Mouse (Mus musculus) adrenal gland, postnatal 10 days (tissue): Measurements from ENCODE around the gene Usp38. TPM values are rescaled to one million over a fixed set of nuclear protein-coding genes. Genes with fewer than 3 reads are reported as not detected.
A peak's percentile ranks its signal among the peaks of the same experiment; 100 is the strongest.
"Not testable (repeated sequence)": the region's sequence is repeated elsewhere in the genome, so short reads cannot be mapped to it uniquely, and the experiment has no call there.

Experiments
- DNase-seq: peaks from one replicate; pipeline ENCODE4 v3.0.0; 2021; ENCODE audit warnings: mixed read lengths
- long read RNA-seq, 2 experiments: library from polyadenylated mRNA; stranded (forward); transcript quantifications; one replicate each; pipeline ENCODE4 v2.0.0; 2021
- total RNA-seq, 2 experiments: library from RNA; stranded (reverse); gene quantifications; 2 replicates each; pipeline ENCODE4 v1.2.3; 2021

The Usp38 gene
- 10 to 100 TPM; 24.7 to 25.7 TPM for total RNA-seq
- long read RNA-seq, experiment 1, full-length matches to known transcripts = 18 of 23 reads
- long read RNA-seq, experiment 1, partial matches to known transcripts = 5 of 23 reads
- long read RNA-seq, experiment 1, other reads (novel, unspliced or antisense) = 0 of 23 reads
- long read RNA-seq, experiment 2, full-length matches to known transcripts = 20 of 24 reads
- long read RNA-seq, experiment 2, partial matches to known transcripts = 3 of 24 reads
- long read RNA-seq, experiment 2, other reads (novel, unspliced or antisense) = 1 of 24 reads

GRCm38 (mm10) chr8:81014789-81015699 lies at the start of gene Usp38:
Usp38 (minus strand) TSS chr8:81014928.
- DNase-seq = peak; percentile 100

GRCm38 (mm10) chr8:81062566-81062965 lies 47.8 kb upstream of the Usp38 start:
- DNase-seq = no peak

- peak; percentile 27 for DNase-seq
Observed at GRCm38 (mm10) chr8:81061950-81062349, 47.2 kb upstream of the Usp38 start.

GRCm38 (mm10) chr8:81044201-81044600 lies 29.5 kb upstream of the Usp38 start:
- peak; percentile 9 for DNase-seq

GRCm38 (mm10) chr8:81027991-81028390 lies 13.3 kb upstream of the Usp38 start:
- DNase-seq = no peak

- DNase-seq = not testable (repeated sequence)
Observed at GRCm38 (mm10) chr8:81017548-81017947, 2.8 kb upstream of the Usp38 start.

GRCm38 (mm10) chr8:81013811-81014530 lies 757 bp downstream of the Usp38 start:
- DNase-seq = peak; percentile 44

GRCm38 (mm10) chr8:81012699-81013098 lies 2.0 kb downstream of the Usp38 start:
- no peak for DNase-seq

GRCm38 (mm10) chr8:81012031-81012560 lies 2.6 kb downstream of the Usp38 start:
- DNase-seq = no peak

GRCm38 (mm10) chr8:81010386-81010785 lies 4.3 kb downstream of the Usp38 start:
- DNase-seq = no peak

GRCm38 (mm10) chr8:81005114-81005513 lies 9.6 kb downstream of the Usp38 start:
- no peak for DNase-seq

GRCm38 (mm10) chr8:80996632-80997031 lies 18.1 kb downstream of the Usp38 start:
- no peak for DNase-seq

GRCm38 (mm10) chr8:80991937-80992336 lies 22.8 kb downstream of the Usp38 start:
- peak; percentile 38 for DNase-seq

- peak; percentile 48 for DNase-seq
Observed at GRCm38 (mm10) chr8:80982829-80983228, 31.9 kb downstream of the Usp38 start.

GRCm38 (mm10) chr8:80981696-80982095 lies 33.0 kb downstream of the Usp38 start:
- no peak for DNase-seq

- no peak for DNase-seq
Observed at GRCm38 (mm10) chr8:80980063-80980462, 34.7 kb downstream of the Usp38 start.

- DNase-seq = no peak
Observed at GRCm38 (mm10) chr8:80977231-80977630, 37.5 kb downstream of the Usp38 start.

- no peak for DNase-seq
Observed at GRCm38 (mm10) chr8:80971150-80971549, 43.6 kb downstream of the Usp38 start.

GRCm38 (mm10) chr8:80970000-80970685 lies 44.6 kb downstream of the Usp38 start:
- no peak for DNase-seq

GRCm38 (mm10) chr8:80969423-80969822 lies 45.3 kb downstream of the Usp38 start:
- DNase-seq = no peak

GRCm38 (mm10) chr8:80963095-80963494 lies 51.6 kb downstream of the Usp38 start:
- DNase-seq = no peak

GRCm38 (mm10) chr8:80962592-80962983 lies 52.1 kb downstream of the Usp38 start:
- no peak for DNase-seq
